Comparison of ENCODE assay signal across 9 mouse cellular contexts in the genomic region with DNA sequence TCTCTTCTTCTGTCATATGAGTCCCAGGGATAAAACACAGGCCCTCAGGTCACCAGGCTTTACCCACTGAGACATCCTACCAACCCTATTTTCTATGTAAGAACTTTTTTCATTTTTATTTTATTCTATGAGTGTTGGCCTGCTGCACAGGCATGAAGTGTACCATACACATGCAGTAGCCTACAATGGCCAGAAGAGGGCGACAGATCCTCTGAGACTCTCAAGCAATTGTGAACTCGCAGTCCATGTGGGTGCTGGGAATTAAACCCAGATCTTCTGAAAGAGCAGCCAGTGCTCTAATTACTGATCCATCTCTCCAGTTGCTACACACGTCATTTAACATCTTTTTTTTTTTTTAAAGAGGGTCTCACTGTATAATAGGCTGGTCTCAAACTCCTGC. TPM values are rescaled to one million over a fixed set of nuclear protein-coding genes. Genes with fewer than 3 reads are reported as not detected.
DNase-seq lines count a peak whose midpoint lies in the region.
"Had no signal": no experiment of that assay in that cellular context is flagged by ENCODE, and none has a peak within 500 bp of the region (broad histone marks: within the 10 kb centered on the region; RNA-seq: fewer than 3 reads in every experiment).

No protein-coding gene starts in this region.

- peak; percentile 26 for DNase-seq in heart, postnatal 4 days
- DNase-seq in heart, adult 9 months (ENCODE audit: low spot score in 2 of 2) = no peak
- DNase-seq in 3T3-L1 (ENCODE audit: low read depth, low spot score) = peak; percentile 42
- DNase-seq in ES-CJ7 (ENCODE audit: low read depth, low spot score) = peak; percentile 83
- peak; percentile 74 for DNase-seq in induced T-regulatory cell, adult 2 months (ENCODE audit: low read depth)
- DNase-seq in urinary bladder, postnatal 14 days (ENCODE audit: low spot score) = no peak
- no peak for DNase-seq in heart, adult 8-10 months (ENCODE audit: low spot score)
- DNase-seq in adrenal gland, postnatal 4 days (ENCODE audit: low spot score in 2 of 2) = no peak
- DNase-seq: kidney, postnatal 14 days had no signal

RNA-seq across cellular contexts. Expression of gene Rnf215, which starts 1.6 kb away (rescaled TPM):
- total RNA-seq in heart, postnatal 4 days (2021) = 10 to 100 TPM; 17.5 to 18.3 TPM
- 10 to 100 TPM in 3 of 4 experiments, 1 to 10 TPM in 1; 10.0 to 14.2 (median 11.2) TPM for total RNA-seq in heart, adult 8-10 months (2022)
- 10 to 100 TPM; 32.0 to 34.8 TPM for total RNA-seq in adrenal gland, postnatal 4 days (2021)

RNA-seq across cellular contexts. Expression of gene Sec14l2, which starts 10.2 kb away (rescaled TPM):
- total RNA-seq in heart, postnatal 4 days (2021) = 1 to 10 TPM in 1 of 2 experiments, under 1 TPM in 1; 0.91 to 1.1 TPM
- total RNA-seq in heart, adult 8-10 months (2022) = under 1 TPM; 0.41 to 0.82 (median 0.60) TPM
- 10 to 100 TPM in 1 of 2 experiments, 1 to 10 TPM in 1; 4.4 to 15.0 TPM for total RNA-seq in adrenal gland, postnatal 4 days (2021)

RNA-seq across cellular contexts. Expression of gene Ccdc157, which starts 26.6 kb away (rescaled TPM):
- 1 to 10 TPM; 5.8 to 6.5 TPM for total RNA-seq in heart, postnatal 4 days (2021)
- 1 to 10 TPM; 3.0 to 4.2 (median 3.6) TPM for total RNA-seq in heart, adult 8-10 months (2022)
- total RNA-seq in adrenal gland, postnatal 4 days (2021) = 10 to 100 TPM; 13.8 to 18.6 TPM

RNA-seq across cellular contexts. Expression of gene Sf3a1, which starts 26.7 kb away (rescaled TPM):
- 10 to 100 TPM; 56.6 to 56.9 TPM for total RNA-seq in heart, postnatal 4 days (2021)
- total RNA-seq in heart, adult 8-10 months (2022) = 10 to 100 TPM; 25.8 to 34.5 (median 30.4) TPM
- total RNA-seq in adrenal gland, postnatal 4 days (2021) = 10 to 100 TPM; 70.4 to 71.6 TPM

RNA-seq across cellular contexts. Expression of gene Mtfp1, which starts 38.2 kb away (rescaled TPM):
- 10 to 100 TPM; 46.3 to 52.0 TPM for total RNA-seq in heart, postnatal 4 days (2021)
- 100 to 1,000 TPM; 128 to 167 (median 148) TPM for total RNA-seq in heart, adult 8-10 months (2022)
- 10 to 100 TPM; 17.3 to 17.7 TPM for total RNA-seq in adrenal gland, postnatal 4 days (2021)

Comparison
In these comparisons a context has a peak if more than half of its experiments do, and no peak if none do; other contexts are left out.
1. DNase-seq: peak in heart, postnatal 4 days (single experiment), 3T3-L1 (single experiment), ES-CJ7 (single experiment) and induced T-regulatory cell, adult 2 months (single experiment); none in heart, adult 9 months (0 of 2), urinary bladder, postnatal 14 days (single experiment), heart, adult 8-10 months (single experiment) and adrenal gland, postnatal 4 days (0 of 2).